Mouse (Mus musculus) cerebellum, adult 11 months (tissue): ENCODE data around the gene Ccnt1.
"Not testable (repeated sequence)": the region's sequence is repeated elsewhere in the genome, so short reads cannot be mapped to it uniquely, and the experiment has no call there.

Source experiments
- DNase-seq: peaks from one replicate; pipeline ENCODE4 v3.0.0; 2022

Ccnt1 gene

GRCm38 (mm10) chr15:98594193-98594592 lies 23.5 kb upstream of the Ccnt1 start:
- no peak for DNase-seq

GRCm38 (mm10) chr15:98591396-98591795 lies 20.7 kb upstream of the Ccnt1 start:
- no peak for DNase-seq

- DNase-seq: no peak
Observed at GRCm38 (mm10) chr15:98589640-98590336, 19.1 kb upstream of the Ccnt1 start.

GRCm38 (mm10) chr15:98587751-98588150 lies 17.0 kb upstream of the Ccnt1 start:
- no peak for DNase-seq

GRCm38 (mm10) chr15:98586141-98586540 lies 15.4 kb upstream of the Ccnt1 start:
- not testable (repeated sequence) for DNase-seq

GRCm38 (mm10) chr15:98585421-98585820 lies 14.7 kb upstream of the Ccnt1 start:
- no peak for DNase-seq

- no peak for DNase-seq
Observed at GRCm38 (mm10) chr15:98582996-98583395, 12.3 kb upstream of the Ccnt1 start.

GRCm38 (mm10) chr15:98582410-98582809 lies 11.7 kb upstream of the Ccnt1 start:
- no peak for DNase-seq

- DNase-seq: peak; percentile 64
Observed at GRCm38 (mm10) chr15:98579795-98580464, 9.2 kb upstream of the Ccnt1 start.

GRCm38 (mm10) chr15:98579310-98579709 lies 8.6 kb upstream of the Ccnt1 start:
- DNase-seq: no peak

- no peak for DNase-seq
Observed at GRCm38 (mm10) chr15:98573293-98573692, 2.6 kb upstream of the Ccnt1 start.

GRCm38 (mm10) chr15:98569795-98570365 lies 843 bp downstream of the Ccnt1 start:
- DNase-seq: no peak

GRCm38 (mm10) chr15:98569216-98569615 lies 1.5 kb downstream of the Ccnt1 start:
- no peak for DNase-seq

GRCm38 (mm10) chr15:98568256-98569033 lies 2.3 kb downstream of the Ccnt1 start:
- peak; percentile 23 for DNase-seq

GRCm38 (mm10) chr15:98567278-98568134 lies 3.2 kb downstream of the Ccnt1 start:
- DNase-seq: peak; percentile 100

- no peak for DNase-seq
Observed at GRCm38 (mm10) chr15:98566973-98567277, 3.8 kb downstream of the Ccnt1 start.

- DNase-seq: no peak
Observed at GRCm38 (mm10) chr15:98557186-98557585, 13.5 kb downstream of the Ccnt1 start.

- no peak for DNase-seq
Observed at GRCm38 (mm10) chr15:98555881-98556280, 14.8 kb downstream of the Ccnt1 start.

GRCm38 (mm10) chr15:98552758-98553157 lies 18.0 kb downstream of the Ccnt1 start:
- DNase-seq: no peak

- no peak for DNase-seq
Observed at GRCm38 (mm10) chr15:98546843-98547242, 23.9 kb downstream of the Ccnt1 start.

- DNase-seq: no peak
Observed at GRCm38 (mm10) chr15:98545151-98545550, 25.6 kb downstream of the Ccnt1 start.

GRCm38 (mm10) chr15:98543341-98543740 lies 27.4 kb downstream of the Ccnt1 start:
- no peak for DNase-seq

GRCm38 (mm10) chr15:98541064-98541463 lies 29.7 kb downstream of the Ccnt1 start:
- DNase-seq: no peak
